Mouse (Mus musculus) heart, adult 2 months (tissue): ENCODE data around the gene Fam120a.

Experiments
- CTCF ChIP-seq: fragments of 200-600 bp; IDR thresholded peaks from 2 replicates; pipeline ENCODE4 v1.8.1; 2022; ENCODE audit warnings: antibody characterized with exemption, mild to moderate bottlenecking, moderate library complexity
- EP300 ChIP-seq: fragments of 200-500 bp; IDR thresholded peaks from 2 replicates; pipeline ENCODE4 v1.6.1; 2011; ENCODE audit warnings: low read depth, low read length, control low read depth; ENCODE audit not compliant: insufficient read depth

DNA sequence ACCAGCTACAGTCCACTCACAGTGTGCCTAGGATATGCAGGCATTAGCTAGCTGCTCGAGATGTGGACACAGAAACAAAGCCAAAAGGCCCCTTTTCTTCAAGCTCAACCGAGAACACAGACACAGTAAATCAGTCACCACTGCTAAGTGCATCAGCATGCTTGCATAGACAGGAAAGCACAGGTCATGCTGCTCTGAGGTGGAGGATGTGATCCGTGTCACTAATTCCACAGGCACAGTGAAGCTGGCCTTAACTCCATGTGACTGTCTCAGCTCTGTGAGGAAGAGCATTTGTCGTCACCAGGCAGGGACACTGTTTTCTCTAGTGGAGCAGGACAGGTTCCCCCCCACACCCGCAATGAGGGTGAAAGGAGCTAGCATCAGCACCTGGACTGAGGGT lies 5.4 kb upstream of the Fam120a start:
- TF ChIP-seq EP300 (no peak), CTCF (no peak)
